Mouse (Mus musculus) small intestine, adult 2 months (tissue): ENCODE data around the gene S100a13. TPM values are rescaled to one million over a fixed set of nuclear protein-coding genes. Genes with fewer than 3 reads are reported as not detected.

Experiments
- H3K27ac ChIP-seq: fragments of 200-500 bp; 2 replicates; pipeline ENCODE4 v1.5.1; 2012; ENCODE audit warnings: low read depth, low read length, control low read depth, inconsistent platforms; ENCODE audit not compliant: insufficient read depth
- H3K27me3 ChIP-seq: fragments of 200-500 bp; 2 replicates; pipeline ENCODE4 v1.6.1; 2012; ENCODE audit warnings: mild to moderate bottlenecking, moderate library complexity, low read length, inconsistent platforms; ENCODE audit not compliant: control insufficient read depth, insufficient read depth
- H3K36me3 ChIP-seq: fragments of 200-500 bp; 2 replicates; pipeline ENCODE4 v1.6.1; 2012; ENCODE audit warnings: mild to moderate bottlenecking, low read length, control low read depth, inconsistent platforms; ENCODE audit not compliant: control insufficient read depth, insufficient read depth
- H3K4me1 ChIP-seq: fragments of 200-500 bp; 2 replicates; pipeline ENCODE4 v1.6.1; 2012; ENCODE audit warnings: low read length, inconsistent platforms, mixed read lengths; ENCODE audit not compliant: control insufficient read depth, insufficient read depth, insufficient read length
- H3K4me3 ChIP-seq: fragments of 200-500 bp; 2 replicates; pipeline ENCODE4 v1.5.1; 2012; ENCODE audit warnings: low read depth, mild to moderate bottlenecking, control low read depth, inconsistent platforms, low read length, moderate library complexity
- CTCF ChIP-seq: fragments of 200-500 bp; IDR thresholded peaks from 2 replicates; pipeline ENCODE4 v1.5.1; 2012; ENCODE audit warnings: low read depth, mild to moderate bottlenecking, control low read depth, inconsistent platforms, low read length, moderate library complexity, mixed read lengths; ENCODE audit not compliant: insufficient replicate concordance, insufficient read length; ENCODE audit errors: extremely low read depth
- POLR2A ChIP-seq: fragments of 200-500 bp; IDR thresholded peaks from 2 replicates; pipeline ENCODE4 v1.6.1; 2012; ENCODE audit warnings: low read depth, mild to moderate bottlenecking, control low read depth, inconsistent platforms, low read length, moderate library complexity
- WGBS: fragments of 180-500 bp; shearing (Covaris S2); methylation state at CpG from one replicate; pipeline ENCODE4 v1.1.7; 2018; 5-methylcytosine and 5-hydroxymethylcytosine counted together
- polyA plus RNA-seq: library from polyadenylated mRNA; depleted of rRNA; stranded (reverse); fragments of >200 nt; gene quantifications from 2 replicates; pipeline ENCODE4 v1.2.3, GENCODE M21; 2012

S100a13 gene
- polyA plus RNA-seq, 1 experiment, result 9.7 TPM

DNA sequence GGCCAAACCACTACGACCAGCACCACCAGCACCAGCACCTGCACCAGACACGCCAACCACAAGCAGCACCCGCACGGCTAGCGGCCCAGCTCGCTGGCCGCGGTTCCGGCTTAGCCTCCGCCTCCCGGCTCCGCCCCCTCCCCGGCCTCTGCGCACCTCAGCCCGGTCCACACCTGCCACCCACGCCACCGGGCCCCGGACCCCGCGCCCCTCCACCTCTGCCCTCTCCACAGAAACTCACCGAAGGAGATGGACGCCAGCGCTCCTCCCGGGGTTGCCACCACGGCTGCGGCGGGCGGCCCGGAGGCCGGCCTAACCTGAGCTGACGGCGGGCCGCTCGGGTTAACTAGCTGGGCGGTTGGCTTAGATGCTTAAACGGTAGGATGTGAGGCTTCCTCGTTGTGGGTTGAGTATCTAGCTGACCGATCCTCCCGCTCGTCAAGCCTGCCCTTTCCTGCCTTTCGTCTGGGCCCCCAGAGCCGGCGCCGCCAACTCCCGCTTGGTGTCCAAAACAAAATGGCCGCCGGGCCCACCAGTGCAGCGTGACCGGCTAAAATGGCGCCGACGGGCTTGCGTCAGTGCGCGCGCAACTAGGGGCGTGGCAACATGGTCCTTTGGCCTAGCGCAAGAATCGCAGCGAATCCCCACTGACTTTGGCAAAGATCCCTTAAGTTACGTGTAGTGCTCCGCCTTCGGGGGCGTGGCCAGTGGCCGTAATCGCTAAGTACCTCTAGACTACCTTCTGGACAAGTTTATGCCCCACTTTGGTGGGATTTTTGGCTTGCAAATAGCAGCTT lies 5.1 kb upstream of the S100a13 start, which contains the start of gene Chtop:
TSS of gene Chtop (minus strand) at position 549 of the 797 bp plus-strand sequence.
- no peaks in the 10 kb centered on the region for H3K27me3 ChIP-seq
- peak within 1 kb of the TSS; percentile 84 for H3K27ac ChIP-seq
- no peak for TF ChIP-seq CTCF
- TF ChIP-seq POLR2A, result 0 out of 2 replicates have a peak, but pooled peaks have one; percentile 13
- 0 out of 2 replicates have a peak, but pooled peaks cover 2% of the 10 kb centered on the region for H3K4me1 ChIP-seq
- peak within 1 kb of the TSS; percentile 70 for H3K4me3 ChIP-seq
- H3K36me3 ChIP-seq, result peaks cover 22% of the 10 kb centered on the region
- WGBS, result under 1% methylated on average over 66 of the region's 66 CpGs

- Histone ChIP-seq H3K27me3 (no peaks in the 10 kb centered on the region), H3K4me3 (no peak overlapping the region), H3K36me3 (peaks cover 20% of the 10 kb centered on the region), H3K4me1 (0 out of 2 replicates have a peak, but pooled peaks cover 2% of the 10 kb centered on the region), H3K27ac (peak overlapping the region; percentile 83)
- TF ChIP-seq POLR2A, result no peak
- TF ChIP-seq CTCF, result no peak
- WGBS, result 3% methylated on average over 2 of the region's 2 CpGs
These were observed 4.5 kb upstream of the S100a13 start for GRCm38 (mm10) chr3:90509747-90510123.

DNA sequence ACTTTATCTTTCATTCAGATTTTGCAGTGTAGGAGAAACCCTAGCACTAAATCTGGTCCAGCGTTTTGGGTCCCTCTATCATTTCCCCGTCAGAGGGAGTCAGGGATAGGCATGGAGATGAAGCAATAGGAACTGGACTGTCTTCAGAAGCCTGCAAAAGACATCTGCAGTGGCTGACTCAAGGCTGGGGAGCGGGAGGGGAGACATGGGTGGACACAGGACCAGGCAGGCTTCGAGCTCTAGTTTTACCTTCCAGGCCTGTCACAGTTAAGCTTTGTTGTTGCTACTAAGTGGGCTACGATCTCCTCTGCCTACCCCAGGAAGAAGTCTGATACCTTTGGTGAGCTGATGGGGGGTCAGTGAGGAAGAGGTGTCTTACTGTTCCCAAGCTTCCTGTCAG lies 2.0 kb upstream of the S100a13 start:
- WGBS, result 91% methylated on average over 5 of the region's 5 CpGs
- TF ChIP-seq POLR2A (no peak), CTCF (no peak)
- no peaks in the 10 kb centered on the region for H3K27me3 ChIP-seq

DNA sequence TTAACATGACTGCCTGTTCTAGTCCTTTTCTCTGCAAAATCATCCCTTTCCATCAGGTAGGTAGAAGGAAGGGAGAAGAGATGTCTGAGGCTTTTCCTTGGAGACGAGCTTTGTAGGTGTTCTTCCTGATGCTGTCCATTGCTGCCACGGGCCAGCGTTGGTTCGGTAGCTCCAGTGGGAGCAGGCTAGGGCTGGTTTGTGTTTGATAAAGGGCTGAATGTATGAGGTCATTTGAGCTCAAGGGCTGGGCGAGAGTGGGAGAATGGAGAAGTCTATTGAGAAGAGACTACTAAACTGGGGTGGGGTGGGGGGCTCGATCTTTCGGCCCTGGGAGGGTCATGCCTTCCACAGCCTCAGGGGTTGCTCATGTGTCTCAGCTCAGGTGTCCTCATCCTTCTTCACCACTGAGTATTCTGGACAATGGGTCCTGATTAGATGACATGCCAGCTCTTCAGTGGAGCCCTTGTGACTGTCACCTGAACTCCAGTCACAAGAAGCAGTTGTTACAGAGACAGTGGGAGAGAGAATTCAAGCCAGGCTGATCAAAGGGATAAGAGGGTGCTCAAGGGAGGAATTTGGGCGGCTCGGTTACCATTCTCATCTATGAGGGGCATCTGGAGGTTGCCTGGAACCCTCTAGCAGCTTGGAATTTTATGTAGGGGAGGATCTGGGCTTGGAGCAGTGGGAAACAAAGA lies 1.1 kb upstream of the S100a13 start:
- no peak overlapping the region for H3K4me3 ChIP-seq
- H3K36me3 ChIP-seq, result peaks cover 2% of the 10 kb centered on the region; the same call in 1 of the 2 replicates
- H3K4me1 ChIP-seq, result peaks cover 8% of the 10 kb centered on the region; the same call in 1 of the 2 replicates
- TF ChIP-seq POLR2A, result no peak
- no peak for TF ChIP-seq CTCF
- H3K27ac ChIP-seq, result no peak overlapping the region
- no peaks in the 10 kb centered on the region for H3K27me3 ChIP-seq
- 89% methylated on average over 9 of the region's 9 CpGs for whole genome bisulfite sequencing

More for the DNA sequence above, 2.0 kb upstream of the S100a13 start:
- Histone ChIP-seq H3K36me3 (peaks cover 4% of the 10 kb centered on the region), H3K4me3 (no peak overlapping the region), H3K27ac (no peak overlapping the region), H3K4me1 (peaks cover 8% of the 10 kb centered on the region; the same call in 1 of the 2 replicates)

DNA sequence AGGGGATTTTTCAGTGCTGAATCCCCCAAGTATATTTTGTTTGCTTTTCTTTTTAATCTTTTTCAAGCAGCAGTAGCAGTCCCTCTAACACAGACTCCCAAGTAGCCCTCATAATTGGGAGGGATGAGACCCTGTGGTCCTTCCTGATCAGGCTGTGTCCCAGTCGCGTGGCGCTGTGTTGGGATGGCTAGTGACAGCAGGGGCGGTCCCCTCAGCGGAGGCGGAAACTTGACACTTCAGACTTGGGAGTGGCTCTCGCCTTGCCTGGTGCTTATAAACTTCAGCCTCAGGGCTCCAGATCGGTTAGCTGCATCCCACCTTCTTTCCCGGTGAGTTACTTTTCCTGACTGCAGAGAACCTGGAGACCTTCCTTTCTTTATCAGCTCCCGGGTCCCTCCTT lies 456 bp downstream of the S100a13 start:
- WGBS, result 0% methylated on average over 10 of the region's 10 CpGs
- Histone ChIP-seq H3K4me1 (peaks cover 8% of the 10 kb centered on the region; the same call in 1 of the 2 replicates), H3K4me3 (peak overlapping the region; percentile 62), H3K27me3 (no peaks in the 10 kb centered on the region), H3K27ac (peak overlapping the region; percentile 48), H3K36me3 (peaks cover 2% of the 10 kb centered on the region; the same call in 1 of the 2 replicates)
- TF ChIP-seq POLR2A (peak; percentile 37; the same call in 1 of the 2 replicates), CTCF (no peak)

- peaks cover 8% of the 10 kb centered on the region; the same call in 1 of the 2 replicates for H3K4me1 ChIP-seq
- H3K27me3 ChIP-seq, result no peaks in the 10 kb centered on the region
- peak overlapping the region; percentile 48 for H3K27ac ChIP-seq
- peak overlapping the region; percentile 62 for H3K4me3 ChIP-seq
- no peak for TF ChIP-seq CTCF
- no peak for TF ChIP-seq POLR2A
- peaks cover 2% of the 10 kb centered on the region; the same call in 1 of the 2 replicates for H3K36me3 ChIP-seq
- WGBS, result 21% methylated on average over 1 of the region's 1 CpGs
These were observed 1.0 kb downstream of the S100a13 start for GRCm38 (mm10) chr3:90515242-90515641.
